Mouse (Mus musculus) megakaryocyte progenitor cell, adult 5-6 weeks (primary cell): ENCODE data around the gene Ttl. TPM values are rescaled to one million over a fixed set of nuclear protein-coding genes. Genes with fewer than 3 reads are reported as not detected.
A peak's percentile ranks its signal among the peaks of the same experiment; 100 is the strongest.

Source experiments
- ATAC-seq: replicated peaks from 2 replicates; pipeline ENCODE4 v1.8.0; 2016; ENCODE audit warnings: mild to moderate bottlenecking, moderate TSS enrichment, inconsistent platforms; ENCODE audit not compliant: poor library complexity
- total RNA-seq, 2 experiments: library from RNA; stranded (forward) in 1 of 2; stranded (reverse) in 1 of 2; fragments of 157-497, 149-512 nt in 1 of 2; fragments of 200-1000 nt in 1 of 2; gene quantifications; 2 replicates each; pipeline versions ENCODE4 v1.2.3 to v1.2.4; 2015 to 2017

Gene Ttl
- total RNA-seq (2015) (2.5 and 2.7 TPM in 2 replicates), total RNA-seq (2017) (3.0 and 4.9 TPM in 2 replicates)

GRCm38 (mm10) chr2:129065437-129066282 lies at the start of gene Ttl:
TSS of gene Ttl (plus strand) at chr2:129065942.
- ATAC-seq = peak; percentile 87

GRCm38 (mm10) chr2:129020106-129020505 lies 45.6 kb upstream of the Ttl start:
- ATAC-seq = no peak

DNA sequence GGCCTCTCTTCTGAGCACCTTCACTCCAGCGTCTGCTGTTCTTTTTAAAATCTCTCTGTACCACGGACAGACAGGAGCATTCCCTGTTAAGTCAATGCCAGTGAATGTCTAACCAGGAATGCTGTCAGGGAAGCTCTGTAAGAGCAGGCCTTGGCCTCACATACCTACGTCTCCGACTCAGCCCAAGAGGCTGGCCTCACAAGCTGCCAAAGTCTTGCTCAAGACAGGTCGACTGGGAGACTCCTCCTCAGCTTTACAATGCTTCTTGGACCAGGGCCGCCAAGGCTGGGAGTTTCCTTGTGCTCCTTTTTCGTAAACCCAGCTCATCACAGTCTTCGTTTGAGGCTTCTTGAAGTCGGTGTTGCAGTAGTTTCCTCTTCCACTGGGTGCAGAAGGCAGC lies 40.9 kb upstream of the Ttl start:
- no peak for ATAC-seq

GRCm38 (mm10) chr2:129035381-129035780 lies 30.4 kb upstream of the Ttl start:
- no peak for ATAC-seq

DNA sequence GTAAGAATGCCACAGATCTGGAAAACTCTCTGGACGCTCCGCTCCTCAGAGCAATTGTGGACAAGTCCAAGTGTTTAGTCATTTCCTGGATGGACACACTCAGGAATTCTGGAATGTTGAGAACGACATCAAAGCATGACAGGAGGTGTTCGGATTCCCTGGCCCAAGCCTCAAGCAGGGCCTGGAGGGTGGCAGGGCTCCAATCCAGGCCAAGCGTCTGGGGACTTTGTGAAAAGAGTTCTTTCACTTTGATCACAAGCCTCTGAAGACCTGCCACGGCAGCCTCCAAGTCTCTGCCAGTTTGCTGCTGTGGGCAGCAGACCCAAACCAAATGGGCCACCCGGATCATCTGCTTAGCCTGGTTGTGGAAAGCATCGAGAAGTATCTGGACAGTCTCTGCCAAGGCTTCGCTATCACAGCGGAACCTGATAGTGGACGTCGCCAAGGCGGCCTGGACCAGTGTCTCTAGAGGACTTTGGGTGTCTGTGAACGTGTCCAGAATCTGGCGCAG lies 27.3 kb upstream of the Ttl start:
- no peak for ATAC-seq

- peak; percentile 40; the same call in 1 of the 2 replicates for ATAC-seq
Measured at GRCm38 (mm10) chr2:129038937-129039631, 26.7 kb upstream of the Ttl start.

- ATAC-seq = peak; percentile 88
Measured at GRCm38 (mm10) chr2:129040567-129040966, 25.2 kb upstream of the Ttl start.

GRCm38 (mm10) chr2:129046172-129046845 lies 19.4 kb upstream of the Ttl start:
- no peak for ATAC-seq

- no peak for ATAC-seq
Measured at GRCm38 (mm10) chr2:129046846-129047196, 18.9 kb upstream of the Ttl start.

DNA sequence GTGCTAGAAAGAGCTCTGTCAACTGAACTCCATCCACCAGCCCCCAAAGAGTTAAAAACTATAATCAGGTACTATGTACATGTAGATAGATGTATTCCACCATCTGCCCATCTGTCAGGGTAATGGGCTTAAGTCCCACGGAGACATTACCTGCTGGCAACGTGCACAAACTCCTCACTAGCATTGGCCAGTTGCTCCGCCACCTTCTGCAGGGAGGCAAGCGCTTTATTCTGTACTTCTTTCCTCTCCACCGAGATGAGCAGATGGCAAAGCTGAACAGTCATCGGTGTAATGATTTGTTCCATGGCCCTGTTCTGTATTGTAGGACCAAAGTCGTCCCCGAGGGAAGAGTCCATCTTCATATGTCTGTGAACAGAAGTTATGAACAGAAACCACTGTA lies 17.9 kb upstream of the Ttl start, which contains the start of gene Vinac1:
TSS of gene Vinac1 (minus strand) at position 362 of the 400 bp plus-strand sequence.
- no peak for ATAC-seq

DNA sequence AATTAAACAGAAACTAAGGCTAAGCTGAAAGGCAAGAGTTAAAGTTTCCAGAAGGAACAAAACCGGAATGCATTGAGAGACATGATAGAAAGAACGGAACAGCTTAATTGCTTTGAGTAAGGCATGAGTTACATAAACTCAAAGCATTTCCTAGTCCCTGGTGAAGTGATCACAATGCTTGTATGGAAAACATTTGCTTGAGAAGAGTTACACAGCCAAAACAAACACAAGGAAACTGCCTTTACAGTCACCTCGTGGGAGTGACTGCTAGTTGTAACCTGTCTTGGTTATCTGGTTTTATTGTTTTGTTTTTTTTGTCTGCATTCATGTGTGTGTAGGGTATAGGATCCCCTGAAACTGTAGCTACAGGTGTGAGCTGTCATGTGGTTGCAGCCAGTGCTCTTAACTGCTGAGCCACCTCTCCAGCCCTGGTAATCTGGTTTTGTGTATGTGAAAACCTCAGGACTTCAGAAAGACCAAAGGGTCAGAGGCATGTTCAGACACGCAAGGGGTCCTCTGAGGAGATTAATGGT lies 13.2 kb upstream of the Ttl start:
- no peak for ATAC-seq

DNA sequence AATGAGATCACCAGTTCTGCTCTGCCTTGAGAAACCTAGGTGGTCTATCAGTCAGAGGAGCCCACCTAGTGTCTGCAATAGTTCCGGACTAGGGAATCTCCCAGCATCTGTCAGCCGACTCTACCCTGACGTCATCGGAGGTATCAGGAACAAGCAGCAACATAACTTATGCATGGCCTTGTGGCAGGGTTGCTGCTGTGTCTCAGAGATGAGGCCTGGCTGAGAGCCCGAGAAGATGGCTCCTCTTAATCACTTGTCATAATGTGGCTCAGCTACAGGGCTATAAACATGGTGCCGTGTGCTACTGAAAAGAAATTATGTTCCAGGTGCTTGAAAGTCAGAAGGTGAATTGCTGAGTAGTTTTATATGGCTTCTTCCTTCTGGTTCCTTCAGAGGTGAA lies 10.0 kb upstream of the Ttl start:
- ATAC-seq = no peak

DNA sequence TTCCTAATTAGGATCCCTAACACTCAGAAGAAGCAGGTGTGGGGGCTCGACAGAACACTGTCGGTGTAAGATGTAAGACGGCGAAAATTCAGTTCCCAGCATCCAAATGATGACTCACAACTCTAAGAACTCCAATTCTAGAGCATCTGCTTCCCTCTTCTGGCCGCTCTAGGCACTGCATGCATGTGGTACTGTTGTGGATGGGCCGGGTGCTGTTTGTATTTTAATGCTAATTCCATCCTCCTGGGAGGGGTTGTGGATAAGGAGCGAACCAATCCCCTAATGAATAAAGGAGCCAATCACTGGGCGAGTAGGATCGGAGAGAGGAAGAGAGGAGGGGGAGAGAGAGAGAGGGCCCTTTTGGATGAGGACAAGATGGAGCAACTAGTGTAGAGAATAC lies 9.1 kb upstream of the Ttl start:
- ATAC-seq = peak; percentile 76

DNA sequence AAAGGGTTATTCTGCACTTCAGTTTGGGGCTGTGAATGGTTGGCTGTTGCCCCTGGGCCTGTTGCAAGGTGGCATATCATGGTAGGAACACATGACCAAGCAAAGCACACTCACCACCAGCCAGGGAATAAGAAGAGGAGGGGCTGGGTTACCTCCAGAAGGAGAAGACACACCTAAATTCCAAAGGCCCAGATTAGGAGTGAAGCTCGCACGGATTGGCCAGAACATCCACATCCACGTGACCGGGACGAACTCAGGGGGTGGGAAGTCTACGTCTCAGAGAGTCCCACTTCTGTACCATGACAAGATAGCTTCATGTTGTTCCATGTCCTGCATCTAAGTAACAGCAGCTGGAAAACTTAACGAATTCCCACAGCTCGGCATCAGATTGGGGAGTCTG lies 8.5 kb upstream of the Ttl start:
- no peak for ATAC-seq

- ATAC-seq = no peak
Measured at GRCm38 (mm10) chr2:129057920-129058361, 7.8 kb upstream of the Ttl start.

DNA sequence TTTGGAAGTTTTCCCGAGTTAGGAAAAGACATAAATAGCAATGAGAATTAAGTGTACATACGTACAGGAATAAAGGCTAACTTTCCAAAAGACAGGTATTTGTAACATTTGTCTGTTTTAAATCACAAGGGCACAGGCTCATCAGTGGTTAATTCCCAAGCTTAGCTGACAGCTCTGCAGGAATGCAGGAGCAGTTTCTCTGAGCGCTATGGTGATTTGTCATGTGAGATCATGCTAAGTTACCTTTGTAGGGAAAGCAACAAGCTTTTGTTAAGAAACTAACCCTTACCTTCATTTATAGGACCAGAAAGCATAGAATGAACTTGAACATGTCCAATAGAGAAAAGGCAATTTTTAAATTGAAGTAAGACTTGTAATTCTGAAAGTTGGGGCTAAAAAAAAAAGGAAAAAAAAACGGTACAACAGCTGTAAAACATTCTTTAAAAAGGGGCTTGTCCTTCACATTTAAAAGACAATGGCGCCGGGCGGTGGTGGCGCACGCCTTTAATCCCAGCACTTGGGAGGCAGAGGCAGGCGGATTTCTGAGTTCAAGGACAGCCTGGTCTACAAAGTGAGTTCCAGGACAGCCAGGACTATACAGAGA lies 4.2 kb upstream of the Ttl start:
- no peak for ATAC-seq

DNA sequence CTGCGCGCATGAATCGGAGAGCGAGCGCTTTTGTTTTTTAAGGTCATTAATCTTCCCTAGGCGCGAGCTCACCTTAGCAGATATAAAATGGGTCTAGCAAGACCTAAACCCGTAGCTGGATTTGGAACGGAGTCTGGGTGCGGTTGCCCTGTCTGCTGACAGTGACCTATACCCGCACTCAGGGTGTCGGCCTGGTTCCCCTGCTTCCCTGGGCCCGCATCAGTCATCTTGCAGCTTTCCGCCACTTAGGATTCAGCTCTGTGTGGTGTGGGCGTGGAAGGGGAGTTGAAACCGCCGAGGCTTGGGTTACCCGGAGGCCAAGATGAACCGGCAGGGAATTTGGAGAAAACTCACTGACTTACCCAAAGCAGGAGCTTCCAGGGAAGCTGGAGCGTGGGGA lies 584 bp downstream of the Ttl start:
- ATAC-seq = peak; percentile 81

GRCm38 (mm10) chr2:129070296-129070695 lies 4.6 kb downstream of the Ttl start:
- ATAC-seq = no peak

DNA sequence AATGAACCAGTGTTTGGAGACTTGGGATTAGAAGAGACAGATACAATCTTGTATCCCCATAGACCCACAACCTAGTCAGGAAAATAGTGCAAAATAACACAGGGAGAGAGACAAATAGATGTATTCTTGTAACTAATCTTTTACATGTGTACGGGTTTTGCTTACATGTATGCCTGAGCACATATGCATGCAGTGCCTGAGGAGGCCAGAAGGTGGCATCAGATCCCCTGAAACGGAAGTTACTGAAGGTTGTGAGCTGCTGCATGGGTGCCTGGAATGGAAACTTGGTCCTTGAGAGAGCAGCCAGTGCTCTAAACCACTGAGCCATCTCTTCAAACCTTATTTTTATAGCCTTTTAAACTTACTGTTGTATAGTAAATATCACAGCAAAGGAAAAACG lies 12.6 kb downstream of the Ttl start:
- ATAC-seq = peak; percentile 80

DNA sequence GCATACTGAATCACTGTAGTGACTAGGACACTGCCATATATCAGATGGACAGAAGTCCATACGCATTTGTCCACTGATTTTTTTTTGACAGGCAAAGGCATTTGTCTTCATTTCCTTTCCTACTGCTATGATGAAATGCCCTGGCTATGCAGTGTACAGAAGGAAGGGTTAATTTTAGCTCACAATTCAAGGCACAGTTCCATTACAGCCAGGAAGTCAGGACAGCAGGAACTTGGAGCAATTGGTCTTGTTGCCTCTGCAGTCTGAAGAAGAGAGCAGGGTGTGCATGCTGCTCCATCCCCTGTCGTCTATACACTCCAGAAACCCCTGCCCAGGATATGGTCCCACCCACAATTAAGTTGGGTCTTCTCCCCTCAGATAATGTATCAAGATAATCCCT lies 13.5 kb downstream of the Ttl start:
- ATAC-seq = no peak

DNA sequence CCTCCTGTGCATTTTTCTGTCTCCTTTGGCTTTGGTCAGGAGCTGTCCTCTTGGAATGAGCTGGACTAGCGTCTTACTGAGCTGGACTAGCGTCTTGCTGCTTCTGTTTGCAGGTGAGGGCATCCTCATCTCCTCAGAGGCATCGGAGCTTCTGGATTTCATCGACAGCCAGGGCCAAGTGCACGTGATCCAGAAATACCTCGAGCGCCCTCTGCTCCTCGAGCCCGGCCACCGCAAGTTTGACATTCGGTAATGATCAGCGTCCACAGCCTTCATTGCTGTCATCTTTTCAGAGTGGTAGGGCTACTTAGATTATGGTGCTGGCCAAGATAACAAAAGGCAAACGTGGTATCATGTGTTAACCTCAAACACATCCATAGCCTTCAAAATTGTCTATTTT lies 15.4 kb downstream of the Ttl start:
- no peak for ATAC-seq
